Mouse (Mus musculus) adrenal gland, adult 2 months (tissue): ENCODE results near the gene Sh3rf3. TPM values are rescaled to one million over a fixed set of nuclear protein-coding genes. Genes with fewer than 3 reads are reported as not detected.

ENCODE experiments used
- DNase-seq: peaks from one replicate; pipeline ENCODE4 v3.0.0; 2021
- polyA plus RNA-seq: library from polyadenylated mRNA; depleted of rRNA; stranded (reverse); fragments of >200 nt; gene quantifications from 2 replicates; pipeline ENCODE4 v1.2.3, GENCODE M21; 2012
- total RNA-seq, 2 experiments: library from RNA; stranded (reverse); gene quantifications; 2 replicates each; pipeline ENCODE4 v1.2.3; 2021

The Sh3rf3 gene
- total and polyA plus RNA-seq, 3 experiments: 1.0 to 2.5 (median 1.9) TPM

- no peak for DNase-seq
These were observed 41.5 kb downstream of the Sh3rf3 start for GRCm38 (mm10) chr10:58854548-58855198.

GRCm38 (mm10) chr10:58855199-58855751, 42.1 kb downstream of the Sh3rf3 start:
- no peak for DNase-seq

GRCm38 (mm10) chr10:58855814-58856213, 42.7 kb downstream of the Sh3rf3 start:
- no peak for DNase-seq

DNA sequence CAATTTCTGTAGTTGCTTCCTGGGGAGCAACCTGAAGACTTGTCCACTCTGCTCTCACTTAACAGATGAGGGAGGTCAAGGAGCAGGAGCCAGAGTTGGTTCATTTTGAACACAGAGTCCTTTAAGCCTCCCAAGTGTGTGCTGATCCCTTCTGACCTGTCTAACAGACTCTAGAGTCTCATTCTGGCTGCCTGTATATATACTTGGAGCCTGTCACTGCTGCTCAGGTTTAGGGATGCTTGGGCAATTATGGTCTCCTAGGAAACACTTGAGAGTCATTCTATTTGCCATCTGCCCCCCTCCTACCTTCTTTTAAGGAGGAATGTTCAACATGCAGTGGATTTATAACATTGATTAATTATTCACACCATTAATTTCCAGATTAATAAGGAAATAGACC, 43.6 kb downstream of the Sh3rf3 start:
- DNase-seq: no peak

DNA sequence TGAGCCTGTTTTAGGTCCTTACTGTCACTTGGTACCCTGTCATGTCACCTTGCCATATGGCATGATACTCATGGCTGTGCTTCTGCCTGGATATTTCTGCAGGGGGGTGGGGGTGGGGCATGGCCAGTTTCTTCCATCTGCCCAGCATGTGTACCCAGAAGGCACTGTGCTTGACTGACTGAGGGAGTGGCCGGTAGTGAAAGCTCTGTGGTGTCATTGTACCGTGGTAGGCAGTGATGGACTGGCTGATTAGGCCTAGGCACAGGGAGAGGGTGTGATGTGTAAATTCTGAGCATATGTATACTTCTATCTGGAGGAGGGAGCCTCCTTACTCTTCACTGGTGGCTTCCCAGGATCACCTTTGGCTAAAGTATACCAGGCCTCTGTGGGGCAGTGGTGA, 51.6 kb downstream of the Sh3rf3 start:
- DNase-seq: no peak

DNA sequence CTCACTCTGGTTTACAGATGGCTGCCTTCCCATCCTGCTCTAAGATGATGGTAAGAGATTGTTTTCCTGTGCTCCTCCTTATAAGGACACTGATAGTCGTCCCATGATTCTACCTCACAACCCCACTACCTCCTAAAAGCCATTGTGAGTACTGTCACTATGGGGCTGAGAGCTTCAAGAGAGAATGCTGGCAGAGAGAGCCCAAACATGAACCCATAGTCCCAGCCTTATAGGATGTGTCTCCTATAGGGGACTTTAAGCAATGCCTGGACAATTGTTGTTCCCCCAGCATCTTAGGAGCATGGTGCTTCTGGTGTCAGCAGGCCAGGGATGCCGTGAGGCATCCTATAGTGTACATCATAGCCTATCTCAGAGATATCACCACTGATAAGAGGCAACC, 54.4 kb downstream of the Sh3rf3 start:
- DNase-seq: no peak

DNA sequence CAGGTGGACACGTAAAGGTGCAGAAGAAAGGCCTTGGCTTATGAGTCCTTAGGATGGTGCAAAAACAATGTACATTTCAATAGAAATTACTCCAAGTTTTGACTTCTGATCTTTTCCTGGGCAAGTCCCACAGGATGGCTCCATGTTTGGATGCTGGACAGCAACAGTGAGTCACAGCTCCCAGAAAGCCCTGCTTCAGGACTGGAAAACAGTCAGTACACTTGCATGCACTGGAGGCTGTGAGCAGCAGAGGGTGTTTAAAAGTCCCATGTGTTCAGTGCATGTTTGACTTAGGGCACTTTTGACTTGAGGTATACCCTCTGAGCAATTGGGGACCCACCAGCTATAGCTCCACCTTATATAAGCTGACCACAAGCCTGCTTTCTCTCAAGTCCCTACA, 56.7 kb downstream of the Sh3rf3 start:
- DNase-seq: no peak

DNA sequence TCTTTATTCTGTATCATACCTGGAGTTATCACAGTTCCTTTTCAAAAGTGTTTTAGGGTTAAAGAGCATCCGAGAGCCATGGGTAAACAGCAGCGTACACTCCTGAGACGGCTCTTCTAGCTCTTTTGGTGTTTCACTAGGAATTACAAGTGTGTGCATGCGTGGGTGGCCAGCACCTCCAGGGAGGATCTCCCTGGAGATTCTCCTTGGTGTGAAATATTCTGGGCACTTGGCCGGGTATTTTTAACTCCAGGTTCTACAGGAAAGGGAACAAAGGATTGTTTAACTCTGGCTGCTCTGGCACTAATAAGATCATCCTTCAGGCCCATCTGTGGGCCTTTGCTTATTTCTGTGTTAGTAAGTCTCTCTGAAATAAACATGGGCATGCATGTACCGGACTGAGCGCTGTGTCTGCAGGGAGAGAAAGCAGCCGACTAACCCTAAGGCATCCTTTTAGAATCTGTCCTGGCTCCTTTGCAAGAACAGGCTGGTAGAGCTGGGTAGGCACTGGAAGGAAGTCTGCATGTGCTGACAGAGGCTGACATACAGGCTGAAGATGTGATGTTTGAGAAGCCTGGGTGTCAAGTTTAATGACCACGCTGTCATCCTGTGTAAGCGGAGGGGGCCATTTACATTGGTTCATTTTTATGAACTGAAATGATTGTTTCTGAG, 58.1 kb downstream of the Sh3rf3 start:
- no peak for DNase-seq

DNA sequence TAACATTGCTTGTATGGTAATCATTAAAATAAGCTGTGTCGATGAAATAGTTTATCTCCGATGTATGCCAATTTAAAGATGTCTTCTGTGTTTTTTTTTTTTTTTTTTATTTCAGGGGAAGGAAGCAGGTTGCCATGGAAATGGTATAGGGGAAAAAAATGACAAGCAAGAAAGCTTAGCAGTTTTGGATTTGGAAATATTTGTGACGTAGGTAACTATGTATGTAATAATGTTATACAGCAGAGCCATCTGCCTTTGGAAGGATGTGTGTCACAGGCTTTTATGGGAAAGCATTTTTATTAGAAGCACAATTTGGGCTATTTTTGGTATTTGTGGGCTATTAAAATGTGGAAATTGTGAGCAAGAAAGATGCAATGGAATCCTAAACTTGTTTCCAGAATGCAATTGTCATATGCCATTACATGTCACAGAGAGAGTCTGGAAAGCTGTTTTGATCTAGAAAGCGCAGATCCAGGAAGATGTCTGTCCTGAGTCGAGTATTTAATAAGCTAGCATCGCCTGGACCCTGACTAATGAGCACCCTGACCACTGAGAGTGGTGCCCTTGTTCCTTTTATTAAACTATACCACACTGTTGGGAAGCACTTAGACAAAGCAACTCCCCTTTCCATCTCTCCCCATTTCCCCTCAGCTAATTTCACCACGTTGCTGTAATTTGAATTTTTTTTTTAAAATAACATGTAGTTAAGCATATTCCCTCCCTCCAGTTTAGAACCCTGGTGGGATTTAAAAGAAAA, 58.8 kb downstream of the Sh3rf3 start:
- no peak for DNase-seq

DNA sequence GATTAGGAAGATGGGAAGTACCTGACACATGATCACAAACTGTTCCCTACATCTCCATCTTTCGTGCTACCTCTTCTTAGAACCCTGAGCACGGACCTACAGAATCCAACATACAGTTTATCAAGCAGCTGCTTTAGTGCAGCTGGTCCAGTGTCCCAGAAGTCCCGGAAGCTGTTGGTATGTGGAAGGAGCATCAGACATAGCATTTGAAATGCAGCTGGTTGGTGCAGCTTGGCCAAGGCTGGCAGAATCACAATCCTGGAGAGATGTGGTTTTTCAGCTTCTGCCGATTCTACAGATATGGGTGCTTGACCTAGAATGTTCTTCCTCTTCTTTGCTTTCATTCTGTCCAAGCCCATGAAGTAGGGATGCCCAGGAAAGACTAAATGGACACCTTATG, 64.7 kb downstream of the Sh3rf3 start:
- no peak for DNase-seq

- no peak for DNase-seq
These were observed 65.5 kb downstream of the Sh3rf3 start for GRCm38 (mm10) chr10:58878636-58879035.

DNA sequence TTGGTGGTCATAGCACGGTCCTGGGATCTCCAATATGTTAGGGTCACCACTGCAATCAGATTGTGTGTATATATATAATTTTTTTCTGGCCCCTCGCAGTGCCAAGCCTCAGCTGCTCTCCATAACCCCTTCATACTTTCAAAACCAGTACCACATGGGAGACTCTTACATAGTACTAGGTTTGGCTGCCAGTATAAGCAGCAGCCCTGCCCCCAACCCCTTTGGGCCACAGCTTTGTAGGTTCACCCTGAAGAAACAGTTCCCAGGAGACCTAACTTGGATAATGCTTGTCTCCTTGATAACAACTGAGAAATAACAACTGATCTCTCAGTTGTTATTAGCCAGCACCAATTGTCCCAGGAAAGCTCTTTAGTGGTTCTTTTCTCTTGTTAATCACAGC, 69.6 kb downstream of the Sh3rf3 start:
- no peak for DNase-seq

DNA sequence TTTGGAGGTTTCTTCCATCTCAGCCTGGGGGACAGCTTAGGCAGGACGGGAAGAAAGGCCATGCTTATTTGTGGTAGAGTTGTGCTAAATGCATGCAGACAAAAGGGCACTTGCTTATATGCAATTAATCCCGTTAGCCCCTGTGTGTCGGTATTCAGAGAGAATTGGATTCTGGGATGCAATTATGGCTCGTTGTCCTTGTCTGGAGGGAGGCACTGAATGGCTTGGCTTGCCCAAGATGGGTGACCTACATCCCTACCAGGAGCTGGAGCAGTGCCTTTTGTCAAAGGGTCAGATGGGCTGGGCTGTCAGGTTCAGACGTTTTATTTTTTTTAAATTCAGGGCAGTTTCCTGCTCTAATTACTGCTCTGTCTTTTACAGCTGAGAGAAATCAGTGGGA, 72.2 kb downstream of the Sh3rf3 start:
- DNase-seq: no peak

DNA sequence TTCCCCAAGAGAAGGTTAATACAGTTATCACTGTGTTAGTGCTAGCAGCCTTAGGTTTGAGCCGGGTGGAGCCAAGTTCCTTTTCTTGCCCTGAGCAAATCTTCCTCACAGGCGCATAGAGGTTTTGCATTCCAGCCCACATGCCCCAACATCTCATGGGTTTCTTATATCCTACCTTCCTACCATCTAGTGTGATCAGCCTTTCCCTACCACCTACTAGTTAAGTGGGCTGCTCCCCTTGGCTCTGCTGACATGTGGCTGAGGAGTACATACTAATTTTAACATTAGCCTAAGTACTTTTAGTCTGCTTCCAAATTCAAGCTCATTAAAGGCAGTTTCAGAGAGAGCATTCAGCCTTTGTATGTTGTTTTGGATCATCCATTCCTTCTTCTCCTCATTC, 72.7 kb downstream of the Sh3rf3 start:
- DNase-seq: no peak

GRCm38 (mm10) chr10:58890671-58891439, 77.7 kb downstream of the Sh3rf3 start:
- DNase-seq: no peak

DNA sequence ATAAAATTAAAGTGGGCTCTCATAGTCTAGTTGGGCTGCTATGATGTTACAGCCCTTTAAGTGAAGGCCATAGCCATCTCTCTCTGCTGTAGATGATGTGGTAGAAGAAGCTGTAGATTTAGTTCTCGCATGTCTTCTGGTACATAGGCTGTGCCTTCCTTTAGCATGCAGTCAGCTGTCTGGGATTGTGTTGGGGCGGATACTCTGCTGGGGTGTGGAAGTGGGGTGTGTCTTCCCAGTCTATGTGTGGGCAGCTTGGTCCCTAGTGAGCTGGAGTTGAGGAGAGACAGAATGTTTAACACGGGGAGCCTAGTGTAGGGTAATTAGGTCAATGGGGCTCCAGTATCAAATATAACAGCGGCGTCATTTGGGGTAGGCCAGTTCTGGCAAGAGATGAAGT, 82.3 kb downstream of the Sh3rf3 start:
- DNase-seq: no peak

GRCm38 (mm10) chr10:58897009-58897543, 83.9 kb downstream of the Sh3rf3 start:
- no peak for DNase-seq

DNA sequence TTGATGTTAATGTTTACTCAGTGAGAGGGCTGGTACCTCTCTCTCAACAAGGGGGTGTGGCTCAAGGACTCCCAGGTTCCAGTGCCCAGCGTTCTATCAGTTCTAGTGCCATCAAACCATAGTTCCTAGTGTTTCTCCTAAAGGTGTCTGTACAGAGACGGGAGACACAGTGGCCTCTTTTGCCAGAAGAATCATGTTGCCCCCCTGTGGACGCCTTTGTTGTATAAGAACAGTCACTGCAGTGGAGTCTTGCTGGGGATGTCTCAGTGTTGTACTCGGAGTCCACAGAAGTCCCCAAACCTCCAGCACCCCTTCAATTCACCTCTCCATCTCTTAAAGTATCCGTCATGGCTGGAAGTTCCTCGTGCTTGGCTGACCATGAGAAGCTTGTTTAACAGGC, 92.1 kb downstream of the Sh3rf3 start:
- no peak for DNase-seq

- DNase-seq: no peak
These were observed 93.9 kb downstream of the Sh3rf3 start for GRCm38 (mm10) chr10:58907001-58907443.

DNA sequence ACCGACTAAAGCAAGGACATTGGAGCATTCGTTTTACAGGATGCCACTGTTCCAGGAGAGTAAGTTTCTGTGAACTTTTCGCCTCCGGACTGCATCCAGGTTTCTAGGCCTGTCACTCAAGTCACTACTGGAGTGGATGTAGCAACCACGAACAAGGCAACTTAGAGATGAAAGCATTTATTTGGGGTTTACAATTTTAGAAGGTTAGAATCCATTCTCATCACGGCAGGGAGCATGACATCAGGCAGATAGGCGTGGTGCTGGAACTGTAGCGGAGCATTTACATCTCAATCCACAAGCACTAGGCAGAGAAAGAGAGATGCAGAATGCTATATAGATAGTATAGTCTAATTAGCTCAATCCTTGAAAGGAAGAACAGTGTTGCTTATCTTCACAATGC, 95.3 kb downstream of the Sh3rf3 start:
- no peak for DNase-seq

DNA sequence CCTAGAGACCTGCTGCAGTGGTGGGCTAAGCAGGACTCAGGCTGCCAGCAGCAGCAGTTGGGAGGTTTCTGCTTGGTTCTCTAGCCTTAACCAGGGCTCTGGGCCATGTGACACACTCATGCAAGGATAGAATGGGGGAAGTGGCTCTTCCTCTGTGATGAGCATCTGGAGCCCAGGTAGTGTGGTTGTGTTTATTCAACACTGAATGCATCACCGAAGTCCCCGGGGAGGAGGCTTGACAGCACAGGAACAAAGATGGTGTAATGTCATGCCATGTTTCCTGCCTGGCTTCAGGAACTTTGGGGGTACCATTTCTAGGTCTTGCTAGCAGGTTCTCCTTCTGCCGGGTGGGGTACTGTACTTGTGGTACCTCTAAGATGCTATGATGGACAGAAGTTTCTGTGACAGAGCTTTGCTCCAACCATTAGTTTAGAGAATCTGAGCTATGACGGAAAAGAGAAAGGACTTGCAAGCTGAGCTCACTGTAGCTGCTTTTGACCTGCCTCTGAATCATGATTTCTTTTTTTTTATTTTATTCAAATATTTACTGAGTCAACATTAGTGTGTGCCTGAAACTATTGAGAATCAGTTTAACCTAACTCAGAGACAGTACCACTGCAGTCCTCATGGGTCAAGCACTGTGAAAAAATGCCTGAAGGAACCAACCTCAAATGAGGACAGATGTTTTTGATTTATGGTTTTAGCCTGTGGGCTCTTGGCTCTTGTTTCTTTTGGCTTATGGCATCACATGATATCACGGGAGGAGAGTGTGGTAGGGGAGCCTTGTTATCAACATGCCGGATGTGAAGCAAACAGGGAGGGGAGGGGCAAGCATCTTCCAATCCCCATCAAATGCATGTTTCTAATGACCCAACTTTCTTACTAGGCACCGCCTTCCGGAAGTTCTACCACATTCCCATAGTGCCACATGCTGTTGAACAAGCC, 102.4 kb downstream of the Sh3rf3 start:
- no peak for DNase-seq
